Comparison of ENCODE assay signal across 11 mouse cellular contexts in genomic region chr7:112184519-112185225, GRCm38 (mm10). TPM values are rescaled to one million over a fixed set of nuclear protein-coding genes. Genes with fewer than 3 reads are reported as not detected.
DNase-seq lines count a peak whose midpoint lies in the region; ATAC-seq and TF ChIP-seq lines count a peak whose summit lies in the region.
"Had no signal": no experiment of that assay in that cellular context is flagged by ENCODE, and none has a peak within 500 bp of the region (broad histone marks: within the 10 kb centered on the region; RNA-seq: fewer than 3 reads in every experiment).

No protein-coding gene starts in this region.

- no peak overlapping the region for H3K9ac ChIP-seq in kidney, embryonic 16.5 days (replicated peaks; ENCODE audit: low read length)
- H3K9ac ChIP-seq: forebrain, embryonic 13.5 days; liver, embryonic 14.5 days; neural tube, embryonic 12.5 days had no signal

- H3ac ChIP-seq in C2C12 (ENCODE audit: control insufficient read depth, insufficient read length, low read depth), result no peak overlapping the region

- no peak for TF ChIP-seq CTCF in C2C12 (IDR thresholded peaks at IDR 0.05; ENCODE audit: control insufficient read depth, insufficient read depth, insufficient read length)

- H3K4me2 ChIP-seq in kidney, embryonic 16.5 days (replicated peaks; ENCODE audit: low read depth, low read length), result no peak overlapping the region
- H3K4me2 ChIP-seq: forebrain, embryonic 13.5 days; neural tube, embryonic 12.5 days had no signal

- peak; percentile 55 to 66 for DNase-seq in cerebellum, postnatal 10 days
- peak; percentile 48 for DNase-seq in kidney, postnatal 10 days
- peak; percentile 52 to 72 for DNase-seq in cerebellum, postnatal 14 days
- no peak for DNase-seq in layer of hippocampus, postnatal 14 days (ENCODE audit: low spot score in 2 of 2)
- DNase-seq: right cerebral cortex, postnatal 4 days had no signal

- no peak for ATAC-seq in cerebellum, adult (ENCODE audit: insufficient number of reproducible peaks, low FRiP score, low TSS enrichment)
- no peak for ATAC-seq in kidney, embryonic 16.5 days (ENCODE audit: low FRiP score, low TSS enrichment)
- ATAC-seq: forebrain, embryonic 13.5 days had no signal

- no peaks in the 10 kb centered on the region for H3K27me3 ChIP-seq in kidney, embryonic 16.5 days (ENCODE audit: insufficient read depth, low read length)
- no peaks in the 10 kb centered on the region for H3K27me3 ChIP-seq in C2C12 (ENCODE audit: control insufficient read depth, insufficient read depth, insufficient read length)
- H3K27me3 ChIP-seq: forebrain, embryonic 13.5 days; neural tube, embryonic 12.5 days had no signal

- H3K36me3 ChIP-seq in kidney, embryonic 16.5 days (ENCODE audit: insufficient read depth, low read length), result no peaks in the 10 kb centered on the region
- no peaks in the 10 kb centered on the region for H3K36me3 ChIP-seq in C2C12 (ENCODE audit: control insufficient read depth, insufficient read depth)
- H3K36me3 ChIP-seq: neural tube, embryonic 12.5 days had no signal

- H3K9me3 ChIP-seq in kidney, embryonic 16.5 days (ENCODE audit: low read length), result no peaks in the 10 kb centered on the region
- H3K9me3 ChIP-seq: forebrain, embryonic 13.5 days; neural tube, embryonic 12.5 days had no signal

- no peaks in the 10 kb centered on the region for H3K79me2 ChIP-seq in C2C12 (ENCODE audit: control insufficient read depth, insufficient read depth)

- H3K4me1 ChIP-seq in kidney, embryonic 16.5 days (ENCODE audit: insufficient read depth, low read length), result peaks cover 14% of the 10 kb centered on the region
- H3K4me1 ChIP-seq: neural tube, embryonic 12.5 days had no signal

- H3K79me3 ChIP-seq in C2C12 (ENCODE audit: low read depth), result no peaks in the 10 kb centered on the region

- WGBS in kidney, embryonic 16.5 days, result 78% methylated on average over 6 of the region's 6 CpGs

- no peak overlapping the region for H3K4me3 ChIP-seq in kidney, embryonic 16.5 days (ENCODE audit: low read length)
- H3K4me3 ChIP-seq in C2C12 (ENCODE audit: insufficient read depth, poor library complexity, severe bottlenecking), result no peak overlapping the region
- H3K4me3 ChIP-seq: forebrain, embryonic 13.5 days; neural tube, embryonic 12.5 days had no signal

- no peak overlapping the region for H3K27ac ChIP-seq in kidney, embryonic 16.5 days (ENCODE audit: low read length)
- H3K27ac ChIP-seq: forebrain, embryonic 13.5 days; liver, embryonic 14.5 days; neural tube, embryonic 12.5 days had no signal

TF ChIP-seq in C2C12, 6 proteins besides CTCF, POLR2A, EP300 and RAD21:
- no peak for TF ChIP-seq MAX (IDR thresholded peaks at IDR 0.05)
- TF ChIP-seq MYOD1 (IDR thresholded peaks at IDR 0.05; ENCODE audit: control insufficient read depth, insufficient read length, low read depth), result peak; percentile 89
TF ChIP-seq in C2C12: peak in this region for 1.

RNA-seq across cellular contexts. Expression of gene Dkk3, which starts 25.8 kb away (rescaled TPM):
- 26.4 and 27.5 TPM in 2 replicates for polyA plus RNA-seq in kidney, embryonic 16.5 days (2015; fragmentation: Nextera tagmentation; extraction: Ambion mirVana)
- 0.01 TPM for polyA plus RNA-seq in C2C12 (2012; fragmentation: generic; extraction: Trizol)
- total RNA-seq in layer of hippocampus, postnatal 14 days (2021), result 100 to 1,000 TPM; 162 to 171 TPM

RNA-seq across cellular contexts. Expression of gene Mical2, which starts 41.0 kb away (rescaled TPM):
- polyA plus RNA-seq in kidney, embryonic 16.5 days (2015; fragmentation: Nextera tagmentation; extraction: Ambion mirVana), result 7.9 and 8.3 TPM in 2 replicates
- polyA plus RNA-seq in C2C12 (2012; fragmentation: generic; extraction: Trizol), result 76.9 TPM
- 100 to 1,000 TPM; 573 to 577 TPM for total RNA-seq in layer of hippocampus, postnatal 14 days (2021)

Comparison
In these comparisons a context has a peak if more than half of its experiments do, and no peak if none do; other contexts are left out.
1. DNase-seq: peak in cerebellum, postnatal 10 days (2 of 2), kidney, postnatal 10 days (single experiment) and cerebellum, postnatal 14 days (2 of 2); none in layer of hippocampus, postnatal 14 days (0 of 2).
2. RNA of gene Dkk3, which starts 25.8 kb away (polyA plus RNA-seq): 26.4 to 27.5 TPM in kidney, embryonic 16.5 days; 0.01 TPM in C2C12 (single experiment); every median in the first group is over 10 times any median in the second.